Mouse (Mus musculus) intestine, postnatal 0 days (tissue): ENCODE data around the gene Plac9b. TPM values are rescaled to one million over a fixed set of nuclear protein-coding genes. Genes with fewer than 3 reads are reported as not detected.
"Not testable (repeated sequence)": the region's sequence is repeated elsewhere in the genome, so short reads cannot be mapped to it uniquely, and the experiment has no call there.

Experiments used
- ATAC-seq: fragments of 200-750 bp; cut with Nextera tagmentation; 2 replicates; pipeline ENCODE4 v1.8.0; 2017; ENCODE audit warnings: mild to moderate bottlenecking, moderate TSS enrichment, moderate library complexity
- H3K27ac ChIP-seq: fragments of 300-500 bp; sonication (generic); 2 replicates; pipeline ENCODE4 v1.5.1; 2014; ENCODE audit warnings: mild to moderate bottlenecking, low read depth, low read length, moderate library complexity
- H3K27me3 ChIP-seq: fragments of 300-500 bp; sonication (generic); replicated peaks from 2 replicates; pipeline ENCODE4 v1.6.1; 2014; ENCODE audit warnings: low read length, mixed read lengths; ENCODE audit not compliant: control insufficient read depth, insufficient read depth
- H3K36me3 ChIP-seq: fragments of 300-500 bp; sonication (generic); 2 replicates; pipeline ENCODE4 v1.6.1; 2014; ENCODE audit warnings: mild to moderate bottlenecking, moderate library complexity; ENCODE audit not compliant: control insufficient read depth, insufficient read depth
- H3K4me1 ChIP-seq: fragments of 300-500 bp; sonication (generic); replicated peaks from 2 replicates; pipeline ENCODE4 v1.6.1; 2014; ENCODE audit warnings: antibody characterized with exemption, low read length, mixed read lengths; ENCODE audit not compliant: control insufficient read depth, insufficient read depth
- H3K4me2 ChIP-seq: fragments of 300-500 bp; sonication (generic); replicated peaks from 2 replicates; pipeline ENCODE4 v1.6.1; 2014; ENCODE audit warnings: low read depth, mild to moderate bottlenecking, moderate library complexity
- H3K4me3 ChIP-seq: fragments of 300-500 bp; sonication (generic); 2 replicates; pipeline ENCODE4 v1.5.1; 2014; ENCODE audit warnings: low read depth, low read length
- H3K9ac ChIP-seq: fragments of 300-500 bp; sonication (generic); 2 replicates; pipeline ENCODE4 v1.6.1; 2014; ENCODE audit warnings: mild to moderate bottlenecking, low read depth, low read length
- H3K9me3 ChIP-seq: fragments of 300-500 bp; sonication (generic); 2 replicates; pipeline ENCODE4 v1.6.1; 2016; ENCODE audit warnings: mixed run types; ENCODE audit not compliant: control insufficient read depth
- WGBS: fragments of 180-500 bp; shearing (Covaris S2); extraction: QIAGEN DNeasy Blood & Tissue Kit; methylation state at CpG from one replicate; pipeline ENCODE4 v1.1.7; 2014; 5-methylcytosine and 5-hydroxymethylcytosine counted together
- polyA plus RNA-seq: library from polyadenylated mRNA; unstranded; fragments of >200 nt; fragmentation: Nextera tagmentation; extraction: Ambion mirVana; gene quantifications from 2 replicates; pipeline ENCODE4 v1.2.1, GENCODE M21; 2015

Plac9b gene
- polyA plus RNA-seq, 1 experiment from 2014 or later = 27.3 TPM

DNA sequence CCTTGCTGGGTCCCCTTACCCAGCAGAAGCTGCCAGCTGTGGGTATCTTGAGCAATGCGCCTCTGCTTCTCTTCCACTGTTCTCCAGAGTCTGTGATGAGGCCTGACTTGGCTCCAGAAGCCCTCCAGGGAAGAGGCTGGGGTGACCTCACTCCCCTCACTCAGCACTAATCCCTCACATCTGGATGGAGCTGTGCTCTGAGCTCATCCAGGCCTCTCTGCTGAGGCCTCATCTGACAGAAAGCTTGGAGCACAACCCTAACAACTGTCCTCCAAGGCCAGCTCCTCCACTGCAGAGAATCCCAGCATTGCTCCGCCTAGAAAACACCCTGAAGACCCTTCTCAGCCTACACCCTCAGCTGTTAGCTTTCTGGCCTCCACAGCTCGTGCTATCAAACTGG lies 8.3 kb downstream of the Plac9b start:
- no CpG with 5 or more reads among the region's 3 CpGs for WGBS

DNA sequence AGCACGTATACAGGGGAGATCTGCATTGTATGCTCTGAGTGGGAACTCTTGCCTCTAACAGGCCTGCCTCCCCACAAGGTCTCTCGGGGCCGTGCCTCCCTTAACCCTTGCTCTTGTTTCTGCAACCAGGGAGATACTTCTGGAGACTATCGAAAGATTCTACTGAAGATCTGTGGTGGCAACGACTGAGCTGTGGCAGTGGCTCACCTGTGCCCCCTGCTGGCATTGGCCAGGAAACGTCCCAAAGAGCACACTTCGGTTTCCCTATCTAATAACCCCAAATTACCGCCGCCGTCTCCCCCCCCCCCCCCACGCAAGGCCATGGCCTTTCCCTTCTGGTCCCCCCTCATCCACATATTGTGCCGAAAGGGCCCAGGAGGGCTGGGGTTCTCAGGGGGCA lies 17.0 kb downstream of the Plac9b start:
- H3K4me2 ChIP-seq, H3K27me3 ChIP-seq, H3K4me3 ChIP-seq, H3K9me3 ChIP-seq, H3K4me1 ChIP-seq, ATAC-seq, H3K9ac ChIP-seq, H3K27ac ChIP-seq, H3K36me3 ChIP-seq: not testable (repeated sequence)
- WGBS = no CpG with 5 or more reads among the region's 12 CpGs

More for the DNA sequence above, 8.3 kb downstream of the Plac9b start:
- H3K27ac ChIP-seq, H3K9ac ChIP-seq, H3K36me3 ChIP-seq, H3K4me2 ChIP-seq, H3K9me3 ChIP-seq, H3K27me3 ChIP-seq, H3K4me3 ChIP-seq, H3K4me1 ChIP-seq: not testable (repeated sequence)
- peak; percentile 25; the same call in 1 of the 2 replicates for ATAC-seq

DNA sequence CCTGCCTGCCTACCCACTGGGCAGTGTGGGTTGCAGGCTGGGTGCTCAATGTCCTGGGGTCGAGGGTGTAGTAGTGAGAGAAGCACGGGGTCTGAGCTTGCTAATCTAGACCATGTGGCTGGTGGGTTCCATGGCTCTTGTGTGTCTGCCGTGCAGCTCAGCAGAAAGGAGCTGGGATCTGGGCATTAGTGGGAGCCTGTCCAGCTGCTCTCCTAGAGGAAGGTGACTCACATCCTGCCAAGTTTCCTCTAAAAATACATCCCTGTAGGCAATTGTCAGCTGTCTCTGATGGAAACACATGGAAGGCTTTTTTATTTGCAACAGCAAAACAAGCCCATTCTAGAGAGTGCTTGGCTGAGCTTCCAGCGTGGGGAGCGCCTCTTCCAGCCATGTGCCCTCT lies 19.9 kb downstream of the Plac9b start:
- H3K4me3 ChIP-seq, ATAC-seq, H3K27ac ChIP-seq, H3K9me3 ChIP-seq, H3K27me3 ChIP-seq, H3K4me1 ChIP-seq, H3K9ac ChIP-seq, H3K4me2 ChIP-seq, H3K36me3 ChIP-seq: not testable (repeated sequence)
- WGBS = no CpG with 5 or more reads among the region's 5 CpGs

DNA sequence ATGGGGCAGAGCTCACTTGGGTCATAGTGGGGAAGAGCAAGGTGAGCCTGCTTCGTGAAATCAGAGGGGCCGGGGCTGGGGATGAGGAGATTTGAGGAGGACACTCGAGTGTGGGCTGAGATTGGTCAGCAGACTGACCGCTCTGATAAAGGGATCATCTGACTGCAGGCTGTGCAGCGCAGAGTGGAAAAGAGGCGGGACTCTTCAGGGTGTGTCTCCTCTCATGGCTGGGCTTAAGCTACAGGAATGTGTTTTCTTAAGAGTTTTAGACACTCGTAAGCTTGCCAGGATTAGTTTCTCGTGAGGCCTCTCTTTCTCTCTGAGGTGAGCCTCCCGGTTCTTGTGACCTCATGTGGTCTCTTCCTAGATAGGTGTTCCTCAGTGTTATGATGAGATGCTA lies 21.1 kb downstream of the Plac9b start:
- H3K27ac ChIP-seq, H3K4me1 ChIP-seq, H3K4me3 ChIP-seq, H3K27me3 ChIP-seq, H3K9me3 ChIP-seq, ATAC-seq, H3K36me3 ChIP-seq, H3K9ac ChIP-seq, H3K4me2 ChIP-seq: not testable (repeated sequence)
- WGBS = no CpG with 5 or more reads among the region's 9 CpGs

DNA sequence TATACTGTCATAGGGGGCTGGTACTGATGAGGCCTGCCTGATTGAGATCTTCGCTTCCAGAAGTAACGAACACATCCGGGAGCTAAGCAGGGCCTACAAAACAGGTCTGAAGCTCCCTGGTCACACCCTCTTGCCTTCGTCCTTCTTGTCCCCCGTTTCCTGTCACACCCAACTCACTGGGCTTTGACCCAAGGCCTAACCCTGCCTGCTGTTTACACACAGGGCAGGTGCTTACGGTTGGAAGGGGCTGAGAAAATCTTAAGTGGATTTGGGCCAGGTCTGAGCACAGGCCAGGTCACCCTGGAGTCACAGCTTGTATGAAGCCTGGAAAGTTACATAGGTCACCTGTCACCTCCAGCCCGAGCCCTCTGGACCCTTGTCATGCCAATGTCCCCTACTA lies 26.2 kb downstream of the Plac9b start:
- H3K27me3 ChIP-seq, H3K4me1 ChIP-seq, H3K27ac ChIP-seq, ATAC-seq, H3K9me3 ChIP-seq, H3K4me3 ChIP-seq, H3K4me2 ChIP-seq, H3K36me3 ChIP-seq, H3K9ac ChIP-seq: not testable (repeated sequence)
- no CpG with 5 or more reads among the region's 7 CpGs for WGBS

DNA sequence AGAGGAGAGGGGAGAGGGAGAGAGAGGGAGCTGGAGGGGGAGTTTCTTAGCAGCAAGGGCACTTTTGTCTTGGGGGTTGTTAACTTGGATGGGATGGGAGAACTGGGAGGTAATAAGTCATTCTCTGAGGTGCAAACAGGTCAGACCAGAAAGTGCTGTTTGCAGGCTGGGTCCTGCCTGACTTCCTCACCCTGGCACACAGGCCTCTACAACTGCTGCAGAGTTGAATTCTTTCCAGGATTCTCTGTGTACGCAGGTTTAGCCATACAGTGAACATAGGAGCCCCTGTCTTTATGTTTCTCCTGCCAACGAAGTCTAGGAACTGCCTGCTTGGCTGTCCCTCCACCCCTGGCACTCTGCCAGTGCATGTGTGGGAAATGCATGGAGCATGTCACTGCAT lies 35.2 kb downstream of the Plac9b start:
- H3K4me3 ChIP-seq, H3K9ac ChIP-seq, H3K4me1 ChIP-seq, H3K4me2 ChIP-seq, H3K9me3 ChIP-seq, ATAC-seq, H3K27me3 ChIP-seq, H3K27ac ChIP-seq, H3K36me3 ChIP-seq: not testable (repeated sequence)
- no CpG with 5 or more reads among the region's 2 CpGs for WGBS

DNA sequence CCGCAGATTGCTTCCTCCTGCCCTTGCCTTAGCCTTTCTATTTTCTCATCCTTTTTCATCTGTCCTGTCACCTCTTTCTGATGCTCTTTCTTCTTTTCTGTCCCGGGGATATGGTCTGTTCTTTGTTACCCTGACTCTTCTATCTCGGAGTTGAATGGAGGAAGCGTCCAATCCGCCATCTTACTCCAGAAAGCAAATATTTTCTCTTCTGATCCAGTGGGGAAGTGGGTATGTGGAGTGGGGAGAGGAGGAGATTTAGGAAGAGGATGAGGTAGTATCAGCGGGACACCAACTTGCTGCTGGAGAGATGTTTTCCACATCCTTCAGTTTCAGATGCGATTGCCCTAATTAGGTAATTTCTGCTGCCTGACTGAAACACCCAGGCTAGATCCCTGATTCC lies 63.2 kb downstream of the Plac9b start:
- H3K4me1 ChIP-seq, H3K4me3 ChIP-seq, H3K36me3 ChIP-seq, H3K4me2 ChIP-seq, ATAC-seq, H3K9me3 ChIP-seq, H3K27me3 ChIP-seq, H3K9ac ChIP-seq, H3K27ac ChIP-seq: not testable (repeated sequence)
- WGBS = no CpG with 5 or more reads among the region's 7 CpGs

DNA sequence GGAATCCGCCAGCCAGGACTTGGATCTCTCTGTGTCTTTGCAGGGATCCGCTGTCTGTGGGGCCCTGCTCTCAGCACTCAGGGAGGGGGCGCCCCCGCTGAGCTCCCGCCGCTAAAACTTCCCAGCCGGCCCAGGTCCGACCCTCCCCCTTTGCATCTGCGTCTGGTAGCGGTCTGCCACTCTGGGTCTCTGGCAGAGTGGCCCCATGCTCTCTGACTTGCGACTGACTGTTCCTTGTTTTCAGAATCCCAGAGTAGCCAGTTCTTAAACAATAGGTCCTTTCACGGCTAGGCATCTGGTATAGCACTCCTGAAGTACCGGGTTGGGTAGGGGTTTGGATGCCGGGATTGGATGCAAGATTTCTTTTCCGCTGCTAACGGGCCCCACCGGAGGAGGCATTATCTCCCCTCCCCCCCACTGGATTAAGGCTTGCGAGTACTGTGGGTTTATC lies 63.7 kb downstream of the Plac9b start:
- H3K4me1 ChIP-seq, H3K9me3 ChIP-seq, H3K36me3 ChIP-seq, H3K4me3 ChIP-seq, H3K27me3 ChIP-seq, H3K9ac ChIP-seq, H3K4me2 ChIP-seq, H3K27ac ChIP-seq: not testable (repeated sequence)
- ATAC-seq = peak; percentile 60
- no CpG with 5 or more reads among the region's 18 CpGs for WGBS

DNA sequence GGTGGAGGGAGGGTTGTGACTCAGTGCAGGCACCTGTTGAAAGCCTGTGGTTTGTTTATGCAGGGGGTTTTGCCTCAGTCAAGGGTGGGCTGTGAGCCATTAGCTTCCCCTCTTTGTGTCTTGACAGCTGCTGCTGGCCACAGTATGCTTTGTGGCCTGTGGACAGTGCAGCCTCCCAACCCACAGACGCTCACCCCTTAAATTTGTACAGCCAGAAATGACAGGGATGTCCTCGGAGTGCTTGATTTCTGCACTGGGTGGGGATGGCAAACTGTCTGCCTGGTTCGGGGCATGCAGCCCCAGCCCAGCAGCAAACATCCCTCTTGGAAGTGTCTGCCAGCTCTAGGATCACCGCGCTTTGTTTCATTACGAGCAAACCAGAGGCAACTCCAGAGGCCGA lies 64.1 kb downstream of the Plac9b start, which contains the start of gene Duxbl2:
Gene Duxbl2 (plus strand): TSS at position 200 of the 400 bp plus-strand sequence.
- H3K9me3 ChIP-seq, H3K4me1 ChIP-seq, ATAC-seq, H3K4me3 ChIP-seq, H3K4me2 ChIP-seq, H3K27ac ChIP-seq, H3K9ac ChIP-seq, H3K27me3 ChIP-seq, H3K36me3 ChIP-seq: not testable (repeated sequence)
- WGBS = no CpG with 5 or more reads among the region's 7 CpGs
